Mouse (Mus musculus) cerebellum, adult 9-11 months (tissue): Measurements from ENCODE around the gene Ptpru.
A peak's percentile ranks its signal among the peaks of the same experiment; 100 is the strongest.

Experiments
- DNase-seq: peaks from one replicate; pipeline ENCODE4 v3.0.0; 2022

The Ptpru gene

DNA sequence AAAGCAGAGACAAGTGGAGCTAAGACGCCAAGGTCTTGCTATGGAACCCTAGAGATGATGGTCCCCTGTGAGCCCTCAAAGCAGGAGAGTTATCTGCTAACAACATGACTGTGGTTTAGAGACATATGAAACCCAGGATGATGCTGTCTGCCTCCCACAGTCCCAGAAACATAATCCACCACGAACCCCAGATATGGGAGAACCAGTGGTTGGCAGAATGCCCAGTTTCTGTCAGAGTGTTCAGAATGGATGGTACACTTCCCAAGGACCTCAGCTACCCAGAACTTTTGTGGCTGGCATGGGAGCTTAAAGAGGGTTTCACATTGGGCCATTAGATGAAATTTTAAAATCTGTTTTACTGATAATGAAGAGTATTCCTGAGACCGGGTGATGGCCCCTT is 57.1 kb downstream of the Ptpru start:
- no peak for DNase-seq

DNA sequence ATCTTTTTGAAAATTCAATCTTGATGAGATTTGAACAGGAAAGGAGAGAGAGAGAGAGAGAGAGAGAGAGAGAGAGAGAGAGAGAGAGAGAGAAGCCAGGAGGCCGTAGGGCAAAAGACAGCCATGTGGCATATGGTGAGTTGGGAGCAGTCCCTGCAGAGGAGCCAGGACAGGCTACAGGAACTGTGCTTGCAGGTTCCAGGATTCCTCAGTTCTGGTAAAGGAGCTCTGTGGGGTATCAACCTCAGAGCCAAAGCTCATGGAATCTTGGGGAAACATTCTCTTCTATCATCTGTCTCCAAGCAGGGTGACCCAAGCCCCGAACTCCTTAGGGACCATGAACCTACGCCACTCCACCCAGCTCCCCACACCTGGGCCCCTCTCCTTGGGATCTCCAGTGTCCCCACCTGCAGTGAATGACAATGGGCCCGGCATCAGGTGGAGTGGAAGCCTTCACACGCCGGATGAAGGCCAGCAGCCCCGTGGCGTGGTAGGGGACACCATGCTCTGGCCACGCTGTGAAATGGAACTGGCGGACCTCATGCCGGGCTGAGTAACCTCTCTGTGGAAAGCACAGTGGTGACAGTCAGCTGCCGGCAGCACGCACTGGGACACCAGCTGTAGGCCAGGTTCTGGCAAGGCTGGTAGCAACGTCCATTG is 59.3 kb downstream of the Ptpru start:
- peak; percentile 81 for DNase-seq

DNA sequence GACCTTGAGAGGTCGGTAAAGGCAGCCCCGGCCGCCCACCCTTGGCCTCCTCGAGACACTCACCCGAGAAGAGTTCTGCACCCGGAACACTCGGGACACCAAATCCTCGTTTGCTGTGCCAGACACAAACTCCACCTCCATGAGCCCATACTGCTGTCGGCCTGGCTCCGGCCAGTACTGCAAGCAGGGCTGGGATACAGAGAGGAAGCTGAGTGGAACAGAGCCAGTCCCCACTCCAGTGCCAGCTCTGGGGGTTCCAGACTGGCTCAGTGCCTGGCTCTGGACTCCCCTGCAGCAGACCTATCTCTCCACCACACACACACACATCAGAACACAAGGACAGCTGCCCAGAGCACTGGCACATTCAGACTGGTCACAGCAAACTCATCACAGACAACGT is 66.7 kb downstream of the Ptpru start:
- no peak for DNase-seq

DNA sequence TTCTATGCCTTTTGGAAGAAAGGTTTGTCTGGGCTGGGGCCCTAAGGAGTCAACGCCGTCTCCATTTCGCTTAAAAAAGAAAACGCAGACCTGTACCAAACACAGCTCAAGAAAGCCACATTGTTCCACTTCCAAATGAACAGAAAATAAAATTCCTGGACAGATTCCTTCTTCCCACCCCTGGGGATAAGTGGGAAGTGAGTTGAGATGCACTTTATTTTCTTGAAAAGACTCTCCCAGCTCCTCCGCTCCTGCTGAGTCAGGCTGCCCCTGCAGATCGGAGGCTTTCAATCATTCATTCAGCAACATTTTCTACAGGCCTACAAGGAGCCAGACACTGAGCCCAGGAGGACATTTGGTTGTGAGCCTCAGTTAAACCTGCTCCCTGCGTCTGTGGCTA is 74.2 kb downstream of the Ptpru start:
- DNase-seq: no peak

DNA sequence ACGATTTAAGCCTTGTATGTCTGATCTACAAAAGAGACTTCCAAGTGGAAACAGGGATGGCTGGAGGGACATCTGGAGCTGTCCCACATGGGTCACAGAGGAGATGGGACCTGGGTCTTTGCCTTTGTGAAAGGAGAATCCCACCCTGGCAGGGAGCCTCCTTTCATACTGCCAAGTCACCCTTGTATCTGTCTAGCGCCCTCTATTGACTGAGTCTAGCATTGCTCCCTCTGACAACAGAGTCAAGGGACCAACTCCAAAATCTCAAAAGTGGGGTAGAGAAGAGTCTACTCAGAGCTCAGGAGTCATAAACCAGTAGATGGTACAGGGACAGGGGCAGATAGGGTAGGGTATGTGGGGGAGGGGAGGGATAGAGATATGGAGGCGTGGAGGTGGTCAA is 74.6 kb downstream of the Ptpru start:
- no peak for DNase-seq

DNA sequence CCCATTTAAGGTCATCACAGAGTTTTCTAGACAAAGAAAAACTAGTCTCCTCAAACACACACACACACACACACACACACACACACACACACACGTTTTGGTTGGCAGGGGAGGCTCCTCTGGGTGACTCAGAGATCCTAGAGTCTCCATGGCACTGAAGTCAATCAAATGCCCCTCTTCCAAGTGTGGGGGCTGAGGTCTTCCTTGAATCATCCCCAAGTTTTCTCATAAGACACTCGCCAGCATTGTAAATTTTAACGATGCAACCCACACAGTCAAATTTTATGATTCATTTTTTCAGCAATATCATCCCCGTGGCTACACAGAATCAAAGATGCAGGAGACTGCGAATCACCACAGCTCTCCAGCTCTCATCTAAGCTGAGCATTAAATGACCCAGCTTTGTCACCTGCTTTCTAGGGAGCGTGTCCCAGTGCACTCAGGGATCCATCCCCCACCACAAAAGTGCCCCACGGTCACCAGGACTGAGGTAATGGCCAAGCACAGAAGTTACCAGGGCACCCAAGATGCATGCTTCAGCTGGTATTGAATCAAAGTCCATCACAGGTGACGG is 75.8 kb downstream of the Ptpru start:
- DNase-seq: no peak

DNA sequence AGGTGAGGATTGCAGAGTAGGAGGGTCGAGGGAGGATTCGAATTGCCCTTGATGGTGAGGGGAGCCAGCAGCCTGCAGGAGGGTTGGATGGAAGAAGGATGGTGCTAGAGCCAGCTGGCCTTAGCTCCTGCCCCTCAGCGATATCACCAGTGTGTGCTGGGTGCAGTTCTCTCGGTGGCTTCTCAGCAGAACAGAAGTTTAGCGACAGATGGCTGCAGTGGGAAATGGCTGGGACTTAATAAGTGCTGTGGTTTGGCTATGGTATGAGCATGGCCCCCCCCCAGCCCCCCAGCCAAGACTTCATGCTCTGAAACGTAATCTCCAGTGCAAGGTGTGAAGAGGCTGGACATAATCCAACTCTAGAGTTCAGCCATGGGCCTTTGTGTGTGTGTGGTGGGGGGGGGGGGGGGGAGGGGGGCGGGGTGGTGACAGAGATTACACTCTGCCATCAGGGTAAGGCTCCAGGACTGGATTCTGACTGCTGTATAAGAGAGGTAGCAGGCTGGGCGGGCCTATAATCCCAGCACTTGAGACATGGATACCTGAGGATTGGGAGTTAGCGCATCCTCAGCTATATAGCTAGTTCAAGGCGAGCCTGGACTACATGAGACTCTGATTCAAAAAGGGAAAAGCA is 85.8 kb downstream of the Ptpru start:
- no peak for DNase-seq

DNA sequence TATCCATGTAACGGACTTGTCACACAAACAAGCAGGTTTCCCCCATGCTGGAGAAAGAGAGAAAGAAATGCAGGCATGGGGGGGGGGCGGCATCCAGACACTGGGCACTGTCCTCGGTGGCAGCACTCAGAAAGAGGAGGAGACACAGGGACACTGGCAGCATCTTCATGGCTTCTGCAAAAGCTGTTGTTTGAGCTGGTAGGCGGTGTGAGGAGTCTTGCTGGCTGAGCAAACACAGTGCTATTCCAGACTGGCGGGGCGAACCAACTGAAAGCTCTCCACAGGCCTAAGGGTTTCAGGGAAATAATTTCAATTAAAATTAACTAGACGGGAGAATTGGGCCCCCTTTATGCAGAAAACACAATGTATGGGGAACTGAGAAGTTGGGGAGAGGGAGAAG is 86.5 kb downstream of the Ptpru start:
- no peak for DNase-seq

DNA sequence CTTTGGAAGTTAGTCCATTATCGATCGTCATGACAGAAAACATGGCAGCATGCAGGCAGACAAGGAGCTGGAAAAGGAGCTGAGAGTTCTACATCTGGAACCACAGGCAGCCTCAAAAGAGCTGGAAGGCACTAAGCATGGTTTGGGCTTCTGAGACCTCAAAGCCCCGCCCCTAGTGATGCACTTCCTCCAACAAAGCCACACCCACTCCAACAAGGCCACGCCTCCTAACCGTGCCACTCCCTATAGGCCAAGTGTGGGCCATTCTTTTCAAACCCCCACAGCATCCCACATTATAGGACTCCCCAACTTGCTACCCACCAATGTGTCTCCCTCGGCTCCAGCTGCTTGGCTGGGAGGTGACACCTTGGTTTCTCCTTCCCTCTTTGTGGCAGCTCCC is 88.3 kb downstream of the Ptpru start:
- no peak for DNase-seq

DNA sequence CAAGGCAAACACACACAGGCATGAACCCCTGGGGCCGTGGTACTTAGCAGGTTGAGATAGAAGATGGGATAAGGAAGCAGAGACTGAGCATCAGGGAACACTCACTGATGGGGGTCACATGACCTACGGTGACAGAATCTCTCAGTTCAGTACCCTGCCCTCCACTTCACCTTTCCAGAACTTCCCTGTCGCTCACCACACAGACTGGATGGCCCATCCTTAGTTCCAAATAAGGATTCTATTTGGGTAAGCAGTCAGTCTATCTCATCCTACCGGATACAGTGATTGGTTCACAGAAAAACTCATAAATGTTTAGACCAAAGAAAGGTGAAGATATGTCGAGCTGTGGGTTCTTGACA is 93.4 kb downstream of the Ptpru start:
- DNase-seq: no peak

DNA sequence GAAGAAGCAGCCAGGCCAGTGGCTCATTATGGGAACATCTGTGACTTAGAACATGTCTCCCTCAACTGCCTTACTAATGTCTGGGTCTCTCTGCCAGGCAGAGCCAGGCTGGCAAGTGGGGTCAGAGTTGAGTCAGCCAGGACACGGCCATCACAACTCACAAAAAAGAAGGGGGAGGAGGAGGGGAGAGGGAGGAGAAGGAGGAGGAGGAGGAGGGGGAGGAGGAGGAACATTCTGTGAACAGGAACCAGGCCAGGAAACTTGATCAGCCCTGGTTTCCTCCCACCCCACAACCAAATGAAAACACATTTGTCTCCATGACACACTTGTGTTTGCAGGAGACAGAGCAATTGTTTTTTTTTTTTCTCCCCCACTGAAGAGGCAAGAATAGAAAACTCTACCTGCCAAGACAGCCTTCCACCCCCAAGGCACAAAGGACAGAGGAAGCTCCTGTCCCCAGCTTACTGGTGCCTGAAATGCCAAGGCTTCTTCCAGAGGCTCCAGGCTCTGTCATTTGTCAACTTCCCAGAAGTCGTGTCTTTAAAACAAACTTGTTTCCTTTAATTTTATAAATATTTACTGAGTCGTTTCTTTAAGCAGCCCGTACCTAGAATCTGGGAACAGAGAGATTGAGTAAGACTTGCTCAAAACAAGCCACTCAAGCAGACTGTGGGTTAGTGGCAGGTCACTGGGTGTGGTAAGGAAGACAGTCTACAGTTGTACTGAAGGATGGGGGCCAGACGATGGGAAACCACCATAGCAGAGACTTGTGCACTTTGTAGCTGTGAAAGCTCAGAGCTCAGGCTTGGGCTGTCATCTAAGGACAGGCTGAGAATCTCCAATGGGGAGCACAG is 94.0 kb downstream of the Ptpru start:
- DNase-seq: no peak

DNA sequence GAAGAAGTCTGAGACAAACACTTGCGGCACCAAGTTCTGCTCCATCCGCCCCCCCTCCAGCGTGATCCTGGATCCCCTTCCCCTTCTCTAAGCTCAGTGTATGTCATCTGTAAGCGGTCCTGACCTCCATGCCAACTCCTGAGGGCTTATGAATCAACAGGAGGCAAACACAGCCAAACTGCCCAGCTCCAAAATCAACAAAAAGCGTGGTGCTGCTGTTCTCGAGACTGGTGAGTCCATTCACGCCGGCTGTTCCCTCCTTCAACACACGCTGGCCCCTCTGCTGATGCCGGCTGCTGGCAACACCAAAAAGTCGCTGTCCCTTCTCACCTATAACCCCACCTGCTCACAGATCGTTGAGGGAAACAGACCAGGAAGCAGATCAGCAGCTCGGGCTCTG is 95.1 kb downstream of the Ptpru start:
- DNase-seq: no peak

DNA sequence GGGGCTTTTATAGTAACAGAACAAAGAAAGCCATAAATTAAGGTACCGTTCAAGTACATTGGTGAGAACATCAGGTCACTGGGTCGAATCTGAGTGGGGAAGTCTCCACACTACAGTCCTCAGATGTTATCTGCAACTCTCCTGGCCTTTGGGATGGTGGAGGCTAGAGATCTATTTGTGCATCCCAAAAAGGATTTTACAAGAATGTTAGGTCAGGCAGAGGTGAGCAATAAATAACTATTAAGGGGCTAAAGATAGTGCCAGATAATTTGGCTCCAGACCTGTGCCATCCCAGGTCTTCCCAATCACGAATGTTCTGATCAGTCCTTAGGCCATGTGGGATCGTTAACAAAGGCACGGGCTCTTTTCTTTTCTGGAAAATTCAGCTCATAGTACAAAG is 97.5 kb downstream of the Ptpru start:
- DNase-seq: no peak

DNA sequence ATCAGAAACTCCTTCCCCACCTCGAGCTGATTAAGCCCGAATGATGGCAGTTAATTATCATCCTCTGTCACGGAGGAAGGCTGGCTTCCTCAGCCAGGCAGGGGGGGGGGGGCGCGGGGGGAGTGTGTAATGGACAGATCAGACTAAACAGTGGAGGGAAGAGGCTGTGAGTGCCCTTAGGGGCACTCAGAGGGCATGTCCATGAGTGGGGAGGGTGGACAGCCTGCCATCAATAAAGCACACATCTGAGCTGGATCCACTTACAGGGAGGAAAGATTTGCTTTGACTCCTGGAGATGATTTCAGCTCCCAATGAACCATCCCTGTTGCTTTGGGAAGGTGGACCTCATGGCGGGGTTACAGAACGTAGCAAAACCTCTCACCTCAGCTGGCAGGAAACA is 109.5 kb downstream of the Ptpru start:
- no peak for DNase-seq

DNA sequence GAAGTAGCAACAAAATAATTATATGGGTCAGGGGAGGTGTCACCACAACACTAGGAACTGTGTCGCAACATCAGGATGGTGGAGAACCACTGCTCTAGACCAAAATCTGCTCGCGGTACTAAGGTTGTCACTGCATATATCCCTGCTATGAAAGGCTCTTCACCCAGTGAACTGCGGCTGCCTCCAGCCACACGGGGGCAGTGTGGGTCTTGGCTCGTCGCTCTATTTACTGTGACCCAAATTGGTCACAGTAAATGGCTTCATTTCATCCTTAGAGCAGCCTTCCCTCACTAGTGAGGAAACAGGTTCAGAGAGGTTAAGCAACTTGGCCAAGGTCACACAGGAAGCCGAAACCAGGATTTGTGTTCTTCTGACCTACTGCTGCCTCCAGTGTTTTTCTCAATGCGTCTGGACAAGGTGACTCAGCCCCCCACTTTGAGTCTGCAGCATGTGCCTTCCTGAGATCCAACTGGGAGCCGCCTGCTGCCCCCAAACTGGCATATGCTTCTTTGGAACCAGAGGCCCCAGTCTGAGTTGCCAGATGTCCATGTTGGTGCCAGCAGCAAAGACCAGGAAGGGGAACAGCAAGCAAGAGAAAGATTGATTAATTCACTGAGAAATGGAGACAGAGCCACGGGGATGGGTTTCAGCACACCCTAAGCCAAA is 114.5 kb downstream of the Ptpru start:
- peak; percentile 64 for DNase-seq

DNA sequence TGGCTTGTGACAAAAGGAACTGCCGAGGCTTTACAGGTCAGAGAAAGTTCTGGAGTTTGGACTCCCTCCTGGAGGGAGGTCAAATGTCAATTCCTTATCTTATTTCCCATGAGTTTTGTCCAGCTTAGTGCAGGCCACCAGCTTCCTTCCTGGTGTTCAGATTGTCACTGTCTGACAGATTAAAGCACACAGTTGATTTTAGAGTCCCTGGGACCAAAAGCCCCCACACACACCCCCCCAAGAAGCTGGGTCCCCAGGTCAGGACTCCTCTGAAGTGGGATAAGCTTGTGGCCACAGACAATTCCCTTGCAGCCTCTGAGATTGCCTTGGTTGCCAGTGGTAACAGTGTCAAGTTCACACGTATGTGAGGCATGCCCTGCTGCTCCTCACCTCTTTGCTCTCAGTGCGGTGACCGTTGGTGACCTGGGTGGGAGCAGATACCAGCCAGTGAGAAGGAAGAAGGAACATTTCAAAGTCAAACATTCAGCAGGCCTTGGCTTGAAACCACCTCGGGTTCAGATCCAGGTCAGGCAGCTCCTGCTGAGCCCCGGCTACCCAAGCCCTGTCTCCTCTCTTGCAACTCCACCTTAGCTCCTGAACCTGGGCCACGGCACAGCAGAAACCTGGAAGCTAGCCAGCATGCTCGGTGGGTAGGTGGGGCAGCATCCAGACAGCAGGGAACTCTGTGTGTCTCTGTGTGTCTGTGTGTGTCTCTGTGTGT is 115.8 kb downstream of the Ptpru start:
- DNase-seq: peak; percentile 20

DNA sequence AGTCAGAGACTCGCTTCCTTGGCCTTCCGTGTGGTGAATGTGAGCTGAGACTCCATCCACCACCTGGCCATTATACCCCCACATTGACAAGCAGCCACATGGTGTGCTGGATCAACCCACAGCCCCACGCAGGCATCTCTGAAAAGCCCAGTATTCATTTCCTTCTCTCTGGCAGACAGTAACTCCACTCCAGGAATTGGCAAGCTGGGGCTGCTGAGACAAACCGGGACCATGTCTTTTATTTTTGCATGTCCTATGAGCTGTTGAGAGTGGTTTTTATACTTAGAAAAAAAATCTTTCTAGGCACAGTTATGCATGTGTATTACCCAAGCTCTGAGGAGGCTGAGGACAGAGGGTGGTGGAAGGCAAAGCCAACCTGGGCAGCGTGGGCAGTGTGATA is 118.9 kb downstream of the Ptpru start:
- DNase-seq: peak; percentile 16
